Mouse (Mus musculus): Measurements from ENCODE around the gene H2-DMa. TPM values are rescaled to one million over a fixed set of nuclear protein-coding genes. Genes with fewer than 3 reads are reported as not detected.

Gene H2-DMa
- 8.0 and 18.8 TPM in 2 replicates for total RNA-seq (2021)
- long read RNA-seq, experiment 1, partial matches to known transcripts, result 0 of 3 reads
- long read RNA-seq, experiment 1, other reads (novel, unspliced or antisense), result 2 of 3 reads
- long read RNA-seq, experiment 2, transcript H2-DMa-205 (5 exons, 1,108 nt), result major isoform, 5 of 6 reads
- long read RNA-seq, experiment 2, partial matches to known transcripts, result 0 of 6 reads
- long read RNA-seq, experiment 2, other reads (novel, unspliced or antisense), result 1 of 6 reads

GRCm38 (mm10) chr17:34119249-34120179 lies at the start of gene H2-DMa:
Gene H2-DMa, plus strand, starts transcription at chr17:34119541.
- DNase-seq, result peak; percentile 99

- DNase-seq, result no peak
These were observed 47.2 kb upstream of the H2-DMa start for GRCm38 (mm10) chr17:34072091-34072490.

GRCm38 (mm10) chr17:34075271-34075670 lies 44.1 kb upstream of the H2-DMa start:
- peak; percentile 78 for DNase-seq

- peak; percentile 85 for DNase-seq
These were observed 41.8 kb upstream of the H2-DMa start for GRCm38 (mm10) chr17:34077549-34077948.

GRCm38 (mm10) chr17:34078148-34078547 lies 41.2 kb upstream of the H2-DMa start:
- no peak for DNase-seq

- DNase-seq, result no peak
These were observed 40.3 kb upstream of the H2-DMa start for GRCm38 (mm10) chr17:34079002-34079401.

- peak; percentile 60 for DNase-seq
These were observed 39.7 kb upstream of the H2-DMa start for GRCm38 (mm10) chr17:34079621-34080020.

- no peak for DNase-seq
These were observed 36.2 kb upstream of the H2-DMa start for GRCm38 (mm10) chr17:34083104-34083503.

GRCm38 (mm10) chr17:34087386-34087785 lies 32.0 kb upstream of the H2-DMa start:
- DNase-seq, result no peak

- no peak for DNase-seq
These were observed 31.2 kb upstream of the H2-DMa start for GRCm38 (mm10) chr17:34088124-34088523.

GRCm38 (mm10) chr17:34090923-34091322 lies 28.4 kb upstream of the H2-DMa start:
- DNase-seq, result peak; percentile 69

GRCm38 (mm10) chr17:34092197-34092875 lies 27.0 kb upstream of the H2-DMa start, which contains the start of gene H2-Oa:
Gene H2-Oa, plus strand, starts transcription at chr17:34092340.
- DNase-seq, result no peak

GRCm38 (mm10) chr17:34093199-34093874 lies 26.0 kb upstream of the H2-DMa start:
- DNase-seq, result no peak

GRCm38 (mm10) chr17:34094283-34095035 lies 24.9 kb upstream of the H2-DMa start:
- no peak for DNase-seq

- peak; percentile 48 for DNase-seq
These were observed 22.8 kb upstream of the H2-DMa start for GRCm38 (mm10) chr17:34096497-34097010.

GRCm38 (mm10) chr17:34097272-34097671 lies 22.1 kb upstream of the H2-DMa start:
- peak; percentile 46 for DNase-seq

- DNase-seq, result peak; percentile 46
These were observed 20.4 kb upstream of the H2-DMa start for GRCm38 (mm10) chr17:34098709-34099479.

- DNase-seq, result no peak
These were observed 19.8 kb upstream of the H2-DMa start for GRCm38 (mm10) chr17:34099531-34099930.

- DNase-seq, result no peak
These were observed 18.2 kb upstream of the H2-DMa start for GRCm38 (mm10) chr17:34101185-34101584.

- DNase-seq, result peak; percentile 96
These were observed 17.7 kb upstream of the H2-DMa start for GRCm38 (mm10) chr17:34101604-34102032.

All from adrenal gland, postnatal 14 days (tissue).